Mouse (Mus musculus) lung, postnatal 14 days (tissue): ENCODE measurements around the gene Eva1b.
A peak's percentile ranks its signal among the peaks of the same experiment; 100 is the strongest.

Source experiments
- DNase-seq: peaks from one replicate; pipeline ENCODE4 v3.0.0; 2021

Eva1b gene

DNA sequence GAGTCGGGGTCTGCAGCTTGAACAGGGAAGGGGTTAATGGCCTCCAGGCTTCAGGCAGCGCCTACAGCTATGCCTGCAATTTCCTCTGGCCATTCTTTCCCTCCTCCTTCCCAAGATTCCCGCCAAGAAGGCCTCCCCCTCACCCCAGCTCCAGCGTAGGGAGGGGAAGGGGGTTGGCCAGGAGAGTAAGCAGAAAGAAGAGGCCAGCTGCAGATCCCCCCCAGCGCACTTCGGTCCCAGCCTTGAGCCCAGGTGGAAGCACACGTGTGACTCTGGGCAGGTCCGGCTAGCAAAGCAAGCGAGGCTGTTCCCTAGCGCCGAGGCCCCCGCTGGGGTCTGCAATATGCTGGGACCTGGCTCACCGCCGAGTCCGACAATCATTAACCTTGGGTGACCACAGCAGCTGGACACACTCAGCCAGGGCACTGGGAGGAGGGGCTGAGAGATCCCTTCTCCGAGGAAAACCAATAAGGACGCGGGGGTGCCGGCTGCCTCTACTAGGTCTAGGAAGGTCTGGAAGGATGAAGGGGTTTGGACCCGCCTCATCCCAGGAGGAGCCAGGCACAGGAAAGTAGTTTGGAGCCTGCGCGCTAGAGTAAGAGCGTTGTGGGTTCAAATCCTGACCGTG lies at the start of gene Eva1b:
Gene Eva1b, plus strand, starts transcription at position 212 of the 628 bp plus-strand sequence.
- peak; percentile 79 for DNase-seq

DNA sequence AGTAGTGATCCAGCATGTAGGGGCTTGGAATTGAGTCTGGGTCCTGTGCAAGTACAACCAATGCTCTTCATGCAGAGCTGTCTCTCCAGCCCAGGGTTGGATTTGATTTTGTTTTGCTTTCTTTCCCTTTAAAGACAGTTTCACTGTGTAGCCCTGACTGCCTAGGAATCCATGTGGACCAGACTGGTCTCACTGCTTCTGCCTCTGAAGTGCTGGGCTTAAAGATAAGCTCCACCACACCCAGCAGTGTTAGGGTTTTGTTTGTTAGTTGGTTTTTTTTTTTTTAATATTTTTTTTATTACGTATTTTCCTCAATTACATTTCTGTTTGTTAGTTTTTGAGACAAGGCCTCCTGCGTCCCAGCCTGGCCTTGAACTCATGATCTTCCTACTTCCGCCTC lies 48.2 kb upstream of the Eva1b start:
- no peak for DNase-seq

DNA sequence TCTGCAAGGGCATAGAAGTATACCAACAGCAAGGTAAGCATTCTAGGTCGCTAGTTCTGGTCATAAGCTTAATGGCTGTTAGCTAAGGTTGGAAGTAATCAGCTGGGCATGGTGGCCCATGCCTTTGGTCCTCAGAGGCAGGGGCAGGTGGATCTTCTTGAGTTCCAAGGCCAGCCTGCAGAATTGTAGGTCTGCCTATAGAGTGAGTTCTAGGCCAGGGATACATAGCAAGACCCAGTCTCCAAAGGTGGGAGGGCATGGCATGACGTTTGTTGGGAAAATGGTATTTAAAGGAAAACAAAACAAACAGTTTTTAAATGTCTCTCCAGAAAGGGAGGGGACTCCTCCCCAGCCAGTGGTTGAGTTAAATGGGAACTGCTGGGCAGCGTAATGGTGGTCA lies 46.8 kb upstream of the Eva1b start:
- no peak for DNase-seq

DNA sequence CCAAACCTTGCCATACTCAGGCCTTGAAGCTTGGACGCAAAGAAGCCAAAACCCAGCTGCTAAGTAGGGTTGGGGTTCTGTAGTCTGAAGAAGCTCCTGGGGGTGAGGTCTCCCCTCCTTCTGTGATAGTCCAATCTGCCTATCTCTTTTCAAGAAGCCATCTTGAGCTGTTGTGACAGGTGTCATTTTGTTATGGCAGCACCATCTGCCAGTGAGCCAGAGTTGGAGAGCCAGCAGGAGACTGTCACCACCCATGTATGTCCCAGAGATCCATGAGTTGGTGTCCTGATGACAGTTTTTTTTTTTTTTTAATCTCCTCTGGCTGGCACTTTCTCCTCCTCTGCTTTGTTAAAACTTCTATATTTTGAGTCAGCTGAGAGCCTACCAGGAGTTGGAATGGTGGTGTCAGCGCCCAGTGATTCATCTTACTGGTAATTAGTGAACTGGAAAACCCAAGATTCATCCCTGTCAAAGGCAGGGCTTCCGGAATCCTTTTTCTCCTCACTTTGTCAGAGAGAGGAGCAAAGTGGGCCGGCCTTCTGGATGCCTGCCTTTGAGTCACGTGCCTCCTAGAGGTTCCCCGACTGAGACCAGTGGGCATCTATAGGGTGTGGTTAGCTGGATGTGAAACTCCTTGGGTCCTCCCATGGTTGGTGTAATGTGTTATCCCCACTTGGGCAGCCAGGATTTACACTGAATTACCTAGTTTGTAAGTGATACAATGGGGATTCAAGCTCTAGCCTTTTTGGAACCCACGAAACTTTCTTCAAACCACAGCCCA lies 45.3 kb upstream of the Eva1b start:
- peak; percentile 37 for DNase-seq

DNA sequence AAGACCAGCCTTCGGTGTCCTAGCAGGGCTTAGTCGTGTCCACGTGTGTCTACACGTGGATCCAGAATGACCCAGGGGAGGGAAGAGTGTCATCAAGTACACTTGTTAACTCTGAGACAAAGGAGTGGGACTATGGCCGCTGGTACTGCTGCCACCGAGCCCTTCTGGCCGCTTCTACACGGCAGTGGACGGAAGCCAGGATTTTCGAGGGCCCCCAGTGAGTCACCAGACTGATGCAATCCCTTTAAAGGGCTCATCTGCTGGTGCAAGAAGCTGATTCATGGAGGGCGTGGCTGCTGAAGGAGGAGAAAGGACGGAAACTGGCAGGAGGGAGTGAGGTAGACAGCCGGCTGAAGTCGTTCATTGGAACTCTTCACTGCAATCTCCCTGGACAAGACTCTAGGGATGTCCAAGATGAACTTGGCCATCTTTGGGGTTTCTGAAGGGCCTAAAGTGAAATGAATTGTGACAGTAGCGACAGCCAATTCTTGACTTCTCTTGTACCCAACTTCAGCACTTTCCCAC lies 44.4 kb upstream of the Eva1b start:
- DNase-seq = peak; percentile 94

DNA sequence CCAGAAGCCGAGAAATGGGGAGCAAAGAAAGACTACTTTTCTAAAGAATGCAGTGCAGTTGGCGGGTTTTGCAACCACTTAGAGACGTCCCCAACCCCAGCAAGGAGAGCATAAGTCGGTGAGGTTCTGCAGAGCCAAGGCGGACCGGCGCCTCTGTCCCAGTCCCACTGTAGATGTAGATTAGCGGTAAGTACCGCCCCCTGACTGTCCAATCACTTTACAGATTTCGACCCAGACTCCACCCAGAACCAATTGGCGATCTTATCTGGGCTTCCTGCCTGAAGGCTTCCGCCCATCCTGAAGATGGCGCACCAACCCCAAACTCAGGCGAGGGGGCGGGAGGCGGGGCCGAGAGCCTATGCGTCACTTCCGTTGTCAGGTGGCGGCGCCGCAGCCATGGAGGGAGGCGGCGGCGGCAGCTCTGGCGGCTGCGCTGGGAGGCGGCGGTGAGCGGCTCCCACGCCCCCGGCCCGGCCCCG lies 43.9 kb upstream of the Eva1b start, which contains the start of gene Stk40:
Gene Stk40, plus strand, starts transcription at position 368 of the 479 bp plus-strand sequence.
- peak; percentile 96 for DNase-seq

DNA sequence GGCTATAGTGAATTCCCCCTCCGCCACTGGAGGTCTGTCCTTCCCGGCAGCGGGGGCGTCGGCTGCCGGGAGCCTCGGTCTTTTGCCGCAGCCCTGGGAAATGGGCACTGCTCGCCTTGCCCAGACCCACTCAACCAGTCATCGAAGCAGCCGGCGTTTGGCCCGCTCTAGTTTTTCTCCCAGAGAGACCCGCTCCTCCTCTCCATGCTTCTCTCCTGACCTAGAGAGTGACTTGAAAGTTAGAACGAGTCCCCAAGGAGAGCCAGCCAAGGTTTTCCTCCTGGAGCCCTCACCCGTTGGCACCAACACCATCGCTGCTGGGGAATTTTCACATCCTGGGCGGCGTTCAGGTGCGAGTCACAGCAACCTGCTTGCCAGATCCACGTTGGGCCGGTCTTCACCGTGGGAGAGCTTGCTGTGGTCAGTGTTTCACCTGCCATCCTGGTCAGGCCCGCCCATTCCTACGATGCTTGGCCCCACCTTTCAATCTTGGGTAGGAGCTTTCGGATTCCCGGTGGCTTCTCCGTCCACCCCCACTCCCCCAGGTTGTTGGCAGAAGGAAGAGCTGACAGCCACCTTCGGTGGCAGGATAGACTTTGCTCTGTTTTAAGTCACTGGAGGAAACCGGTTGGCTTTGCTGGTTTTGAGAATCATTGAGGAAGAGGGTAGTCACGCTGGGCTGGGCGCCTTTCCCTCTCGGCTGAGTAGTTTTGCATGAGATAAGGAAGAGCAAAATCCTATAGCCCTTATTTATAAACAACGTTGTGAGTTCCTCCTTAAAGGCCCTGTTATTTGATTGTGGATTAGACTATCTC lies 43.1 kb upstream of the Eva1b start:
- peak; percentile 39 for DNase-seq

DNA sequence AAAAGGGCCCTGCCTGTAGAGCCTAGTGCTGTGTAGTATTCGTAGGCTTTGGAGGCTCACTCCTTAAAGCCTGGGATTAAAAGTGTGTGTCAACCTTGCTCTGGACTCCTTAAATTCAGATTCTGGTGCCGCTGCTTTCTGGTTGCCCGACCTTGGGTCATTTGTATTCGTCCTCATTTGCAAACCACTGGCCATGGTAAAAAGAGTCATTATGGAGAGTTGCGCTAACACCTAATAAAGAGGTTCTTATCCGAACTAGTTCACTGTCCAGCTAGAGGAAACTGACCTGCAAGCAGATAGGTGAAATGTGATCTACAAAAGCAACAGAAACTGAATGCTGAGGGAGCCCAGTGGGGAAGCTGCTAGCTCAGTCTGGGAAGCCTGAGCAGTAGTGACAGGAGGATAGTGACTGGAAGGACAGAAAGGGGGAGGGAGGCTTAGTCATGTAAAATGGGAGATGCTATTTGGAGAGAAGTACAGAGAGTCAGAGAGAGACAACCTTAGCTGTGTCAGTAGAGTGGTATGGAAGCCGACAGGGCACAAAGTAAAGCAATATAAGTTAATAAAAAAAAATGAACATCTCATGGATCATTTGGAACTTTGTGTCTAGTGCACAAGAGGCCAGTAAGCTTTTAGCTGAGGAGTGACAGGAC lies 42.3 kb upstream of the Eva1b start:
- no peak for DNase-seq

DNA sequence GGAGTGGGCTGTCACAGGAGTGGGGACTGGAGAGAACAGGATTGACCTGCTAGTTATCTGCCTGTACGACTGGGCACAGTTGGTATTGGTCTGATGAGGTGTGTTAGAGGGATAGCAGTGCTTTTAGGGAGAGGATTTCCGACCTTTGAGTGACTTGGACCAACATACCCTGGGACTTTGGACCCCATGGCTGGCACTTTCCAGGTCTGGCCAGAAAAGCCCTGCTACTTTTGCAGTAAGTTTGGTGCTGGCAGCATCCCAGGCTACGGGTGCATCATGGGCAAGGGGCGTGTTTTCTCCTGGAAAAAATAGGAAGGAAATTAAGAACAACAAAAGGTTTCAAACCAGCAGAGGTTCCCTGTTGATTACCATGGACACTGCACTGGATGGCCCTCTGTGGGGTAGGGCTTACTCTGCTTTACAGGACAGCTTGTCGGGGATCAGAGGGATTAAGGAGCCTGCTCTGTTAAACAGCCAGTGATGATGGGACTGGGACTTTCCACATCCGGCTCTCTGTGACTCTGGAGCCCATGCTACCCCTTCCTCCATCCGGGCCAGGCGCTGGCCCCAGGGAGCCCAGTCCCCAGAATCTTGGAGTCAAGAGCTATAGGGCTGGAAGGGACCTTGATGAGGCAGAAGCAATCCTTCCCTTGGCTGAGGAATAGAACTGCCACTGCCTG lies 39.3 kb upstream of the Eva1b start:
- DNase-seq = no peak

DNA sequence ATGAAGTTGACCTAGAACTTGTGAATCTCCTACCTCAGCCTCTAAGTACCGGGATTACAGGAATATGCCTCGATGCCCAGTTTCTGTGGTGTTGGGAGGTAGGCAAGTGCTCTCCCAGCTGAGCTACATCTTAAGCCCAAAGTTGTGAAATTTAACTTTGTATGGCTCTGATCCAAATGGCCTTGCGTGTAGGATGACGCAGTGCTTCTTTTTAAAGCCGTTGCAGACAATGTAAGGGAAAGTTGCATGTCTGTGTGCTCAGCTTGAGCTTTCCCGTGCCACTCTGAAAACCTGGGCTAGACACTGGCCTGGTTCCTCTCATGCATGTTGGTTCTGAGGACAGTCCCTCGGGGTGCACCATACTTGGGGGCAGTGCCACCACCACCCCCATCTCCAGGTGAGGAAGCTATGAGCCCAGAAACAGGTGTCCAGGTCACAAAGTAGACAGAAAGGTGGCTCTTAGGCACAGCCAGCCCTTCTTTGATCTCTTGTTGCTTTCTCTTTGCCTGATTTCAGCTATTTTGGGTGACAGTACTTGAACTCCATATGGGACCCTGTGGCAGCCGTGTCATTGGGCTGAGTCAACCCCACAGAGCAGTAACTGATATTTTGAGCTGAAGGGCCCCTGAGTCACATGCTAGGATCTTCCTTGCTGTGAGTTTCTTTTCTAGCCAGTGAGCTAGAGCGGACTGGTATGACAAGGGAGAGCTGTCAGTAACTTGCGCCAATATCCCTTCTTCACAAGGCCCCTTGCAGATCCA lies 37.8 kb upstream of the Eva1b start:
- DNase-seq = no peak

DNA sequence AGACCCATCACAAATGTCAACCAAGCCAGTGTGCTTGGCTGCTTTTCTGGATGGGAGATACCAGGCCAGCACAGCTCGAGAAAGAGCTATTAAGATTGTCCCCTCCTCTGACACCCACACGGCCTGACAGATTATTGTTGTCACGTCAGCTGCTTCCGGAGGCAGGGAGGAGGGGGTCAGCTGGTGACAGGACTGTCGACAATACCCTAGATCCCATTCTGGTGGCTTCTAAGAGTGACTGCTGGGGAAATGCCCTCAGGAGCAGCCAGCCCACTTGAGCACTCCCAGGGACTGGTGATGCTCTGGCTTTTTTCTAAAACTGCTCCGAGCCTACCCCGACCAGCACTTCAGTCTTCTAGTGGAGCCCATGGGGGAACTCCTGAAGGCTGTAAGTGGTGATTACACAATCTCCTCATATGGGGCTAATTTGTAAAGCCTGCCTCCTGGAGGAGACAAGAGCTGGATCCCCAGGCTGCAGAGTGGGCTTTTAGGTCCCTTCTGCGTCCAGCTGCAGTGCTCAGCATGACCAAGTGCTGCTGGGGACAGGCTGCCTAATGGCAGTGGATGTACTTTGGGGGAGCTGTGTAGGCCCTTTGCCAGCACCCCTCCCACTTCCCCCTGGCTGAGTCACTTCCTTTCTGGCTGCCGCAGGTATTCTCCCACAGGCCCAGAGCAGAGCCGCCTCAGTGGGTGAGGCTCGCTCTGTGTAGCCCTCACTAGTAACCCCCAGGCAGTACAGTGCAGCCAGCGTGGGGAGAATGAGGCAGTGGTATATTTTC lies 37.0 kb upstream of the Eva1b start:
- DNase-seq = peak; percentile 86

DNA sequence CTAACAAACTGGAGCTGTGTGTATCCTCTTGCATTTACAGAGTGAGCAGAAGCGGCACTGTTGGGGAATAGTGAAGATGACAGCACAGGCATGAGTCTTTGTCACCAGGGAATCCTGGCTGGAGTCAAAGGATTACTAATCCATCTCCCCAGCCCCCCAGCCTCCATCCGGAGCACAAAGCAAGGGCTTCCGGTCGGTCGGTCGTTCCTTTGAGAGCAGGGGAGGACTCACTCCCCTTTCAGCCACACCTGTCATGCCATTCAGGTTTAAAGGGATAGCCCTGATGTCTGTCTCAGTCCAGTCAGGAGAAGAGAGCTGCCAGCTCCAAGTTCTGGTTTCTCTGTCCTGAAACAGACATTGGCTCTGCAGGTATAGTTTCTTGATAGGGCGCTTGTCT lies 36.4 kb upstream of the Eva1b start:
- no peak for DNase-seq

DNA sequence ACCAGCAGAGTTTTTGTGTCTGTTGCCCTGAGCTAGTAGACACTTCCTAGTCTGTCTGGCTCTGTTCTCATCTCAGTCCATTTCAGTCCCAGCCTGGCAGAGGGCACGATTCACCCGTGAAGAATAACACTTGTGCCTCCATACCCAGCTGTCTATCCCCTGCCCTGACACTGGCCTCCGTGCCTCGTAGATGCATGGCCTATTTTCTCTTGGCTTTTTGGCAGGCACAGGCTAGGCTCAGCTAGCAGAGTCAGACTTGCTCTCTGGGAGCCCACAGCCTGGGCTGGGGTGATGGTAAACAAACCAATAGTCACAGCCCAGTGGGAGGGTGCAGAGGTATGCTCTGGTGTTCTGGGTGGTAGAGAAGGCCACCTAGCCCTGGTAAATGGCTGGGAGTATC lies 34.3 kb upstream of the Eva1b start:
- no peak for DNase-seq

DNA sequence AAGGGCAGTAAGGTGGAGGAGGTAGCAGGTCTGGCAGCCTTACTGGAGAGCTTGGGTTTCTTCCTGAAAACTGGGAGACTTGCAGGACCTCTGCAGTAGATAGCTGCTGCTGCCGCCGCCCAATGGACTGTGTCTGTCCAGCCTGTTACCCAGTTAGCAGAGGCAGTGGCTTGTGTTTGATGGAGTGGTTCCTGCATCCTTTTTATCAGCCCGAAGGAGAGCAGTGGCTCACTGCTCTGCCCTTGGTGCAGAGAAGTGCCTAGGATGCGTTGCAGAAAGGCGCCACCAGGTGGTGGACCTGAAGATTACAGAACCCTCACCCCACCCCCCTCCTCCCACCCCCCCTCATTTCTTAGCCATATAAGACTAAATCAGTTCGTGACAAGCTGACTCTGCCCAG lies 33.6 kb upstream of the Eva1b start:
- peak; percentile 70 for DNase-seq

DNA sequence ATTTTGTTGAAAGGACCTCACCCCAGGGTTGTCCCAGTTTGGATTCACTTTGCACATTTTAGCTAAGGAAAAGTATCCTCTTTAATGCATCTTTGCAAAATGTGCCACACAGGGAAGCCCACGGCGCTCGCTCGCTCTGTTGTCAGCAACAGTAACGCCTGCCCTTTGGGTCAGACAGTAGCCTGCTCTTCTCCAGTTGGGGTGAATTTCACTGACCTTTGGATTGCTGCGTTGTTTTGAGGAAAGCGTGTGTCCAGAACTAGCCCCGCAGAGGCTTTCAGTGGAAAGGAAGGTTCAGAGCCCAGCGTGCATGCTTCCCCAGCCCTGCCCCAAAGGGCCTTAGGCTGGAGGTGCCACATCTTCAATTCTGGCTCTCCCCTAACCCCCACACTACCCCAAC lies 32.1 kb upstream of the Eva1b start:
- DNase-seq = no peak

DNA sequence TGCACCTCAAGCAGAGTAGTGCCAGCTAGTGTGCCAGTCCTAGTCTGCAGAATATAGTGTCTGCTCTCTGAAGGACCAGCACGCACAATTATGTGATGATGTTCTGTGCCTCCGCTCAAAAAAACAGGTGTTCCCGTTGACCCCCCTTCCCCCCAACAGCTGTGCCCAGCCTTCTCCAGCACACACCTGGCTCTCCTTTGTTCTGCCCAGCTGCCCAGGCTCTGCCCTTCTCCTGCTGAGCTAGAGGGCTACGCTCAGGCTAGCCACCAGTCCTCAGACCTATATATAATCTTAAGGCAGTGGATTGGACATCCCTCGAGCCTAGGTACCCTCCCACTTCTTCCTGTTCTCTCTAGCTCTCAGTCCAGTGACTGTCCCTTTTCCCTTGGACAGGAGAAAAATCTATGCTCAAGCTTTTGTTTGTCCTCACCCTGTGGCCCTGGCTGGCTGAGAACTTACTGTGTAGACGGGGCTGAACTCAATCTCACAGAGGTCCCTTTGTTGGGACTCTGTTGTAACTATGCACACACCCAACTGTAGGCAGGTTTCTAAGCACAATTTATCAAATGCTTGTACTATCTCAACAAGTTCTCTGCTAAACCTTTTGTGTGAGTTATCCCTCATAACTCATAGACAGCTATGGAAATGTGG lies 31.5 kb upstream of the Eva1b start:
- DNase-seq = no peak

DNA sequence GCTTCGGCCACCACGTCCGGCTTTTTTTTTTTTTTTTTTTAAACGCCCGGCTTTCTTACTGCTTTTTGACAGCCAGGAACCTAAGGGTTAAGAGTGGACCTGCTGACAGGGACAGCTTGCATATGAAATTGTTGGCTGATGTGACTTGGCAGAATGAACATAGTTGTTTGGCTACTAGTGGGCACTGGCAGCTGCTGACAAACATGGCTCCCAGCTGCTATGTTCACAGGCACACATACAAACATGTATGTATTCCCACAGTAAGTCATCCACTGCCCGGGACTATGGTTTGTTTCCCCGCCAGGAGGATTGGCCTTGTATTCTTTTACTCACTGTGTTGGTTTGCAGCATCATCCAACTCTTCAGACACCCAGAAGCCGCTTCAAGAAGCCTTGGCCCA lies 30.4 kb upstream of the Eva1b start:
- DNase-seq = no peak

DNA sequence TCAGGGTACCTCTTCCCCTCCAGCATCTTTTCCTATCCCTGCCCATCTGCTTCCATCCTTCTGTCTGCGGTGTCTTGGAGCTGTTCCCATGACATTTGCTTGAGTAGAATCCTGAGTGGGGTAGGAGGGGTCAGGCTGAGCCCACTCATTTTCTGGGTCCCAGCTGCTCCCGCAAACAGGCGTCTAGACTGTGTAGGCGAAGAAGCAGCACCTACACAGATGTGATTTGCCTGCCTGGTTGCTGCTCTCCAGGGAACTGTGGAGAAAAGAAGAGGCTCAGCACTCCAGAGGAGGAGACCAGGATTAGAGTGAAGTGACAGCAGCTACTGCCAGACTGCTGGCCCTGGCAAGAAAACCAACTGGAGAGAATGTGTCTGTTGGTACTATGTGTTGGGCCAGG lies 28.9 kb upstream of the Eva1b start:
- no peak for DNase-seq

DNA sequence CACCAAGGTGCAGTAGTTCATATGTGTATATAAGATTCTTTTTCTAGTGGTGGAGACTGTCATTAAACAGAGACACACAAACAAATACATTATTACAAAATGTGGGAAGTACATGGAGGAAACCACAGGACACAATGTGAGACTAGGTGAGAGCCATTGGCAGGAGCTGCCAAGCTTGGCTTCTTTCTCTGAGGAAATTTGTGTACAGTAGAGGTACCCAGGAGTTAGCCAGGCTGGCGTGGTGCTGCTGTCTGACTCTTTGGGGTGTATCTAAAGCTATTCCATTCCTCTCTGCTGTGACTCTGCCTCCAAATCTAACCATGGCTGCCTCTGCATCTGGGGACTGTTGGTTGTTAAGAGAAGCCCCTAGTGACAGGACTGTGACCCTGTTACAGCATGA lies 28.5 kb upstream of the Eva1b start:
- DNase-seq = no peak

DNA sequence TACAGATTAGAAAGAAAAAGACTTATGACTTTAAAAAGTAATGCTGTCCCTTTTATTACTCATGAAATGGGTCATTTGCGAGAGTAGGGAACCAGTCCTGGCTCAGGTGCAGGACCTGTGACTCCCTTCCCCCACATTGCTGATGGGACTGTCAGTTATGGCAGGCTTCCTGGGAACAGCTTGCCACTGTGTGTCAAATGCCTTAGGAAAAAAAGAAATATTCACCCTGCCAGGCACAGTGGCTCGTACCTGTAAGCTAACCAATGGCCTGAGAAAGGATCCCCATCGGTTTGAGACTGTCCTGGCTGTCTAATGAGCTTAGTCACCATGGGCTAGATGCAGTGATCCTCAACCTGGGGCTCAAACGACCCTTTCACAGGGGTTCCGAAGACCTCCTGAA lies 27.5 kb upstream of the Eva1b start:
- DNase-seq = no peak
